Mouse (Mus musculus): ENCODE results near the gene Fam19a1. TPM values are rescaled to one million over a fixed set of nuclear protein-coding genes. Genes with fewer than 3 reads are reported as not detected.

Gene Fam19a1
- total and polyA plus RNA-seq, 2 experiments from 2014 or later: 15.7 to 23.6 TPM

DNA sequence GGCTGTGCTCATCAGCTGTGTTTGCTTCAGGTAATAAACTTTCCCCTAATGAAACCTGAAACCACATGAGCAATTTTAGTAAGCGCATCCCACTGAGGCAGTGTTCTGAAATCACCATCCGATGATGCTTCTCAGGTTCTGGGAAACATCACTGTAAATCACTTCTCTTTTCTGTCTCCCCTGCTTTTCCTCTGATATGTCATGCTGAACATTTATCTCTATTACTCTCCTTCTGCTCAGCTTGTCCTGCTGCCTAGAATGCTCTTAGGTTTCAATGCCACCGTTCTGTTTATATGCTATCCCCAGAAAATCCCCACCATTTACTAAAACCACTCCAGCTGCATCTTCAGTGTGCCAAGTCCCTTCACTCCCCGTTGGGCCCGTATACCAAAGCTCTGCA lies 386.5 kb downstream of the Fam19a1 start:
- WGBS: 77% methylated on average over 5 of the region's 5 CpGs
- no peak for ATAC-seq (ENCODE audit: low FRiP score)
- no peak for TF ChIP-seq CTCF (IDR thresholded peaks at IDR 0.05)

GRCm38 (mm10) chr6:96541600-96541999 lies 428.6 kb downstream of the Fam19a1 start:
- Histone ChIP-seq H3K27ac (ENCODE audit: low read depth, low read length) (no peak overlapping the region), H3K36me3 (ENCODE audit: insufficient read depth, low read length) (no peaks in the 10 kb centered on the region), H3K9ac (replicated peaks; ENCODE audit: low read length, poor library complexity, severe bottlenecking) (no peak overlapping the region), H3K9me3 (ENCODE audit: low read length) (no peaks in the 10 kb centered on the region), H3K4me1 (ENCODE audit: insufficient read depth, low read length) (no peaks in the 10 kb centered on the region), H3K4me2 (ENCODE audit: low read depth, low read length, poor library complexity, severe bottlenecking) (no peak overlapping the region), H3K4me3 (ENCODE audit: low read depth, low read length) (no peak overlapping the region), H3K27me3 (ENCODE audit: insufficient read depth, low read length) (no peaks in the 10 kb centered on the region)
- 70% methylated on average over 2 of the region's 2 CpGs for WGBS
- no peak for ATAC-seq (ENCODE audit: low FRiP score)
- no peak for TF ChIP-seq CTCF (IDR thresholded peaks at IDR 0.05)
- no peak for DNase-seq (ENCODE audit: low spot score)

More for the DNA sequence above, 386.5 kb downstream of the Fam19a1 start:
- Histone ChIP-seq H3K4me3 (ENCODE audit: low read depth, low read length) (no peak overlapping the region), H3K4me1 (ENCODE audit: insufficient read depth, low read length) (no peaks in the 10 kb centered on the region), H3K27ac (ENCODE audit: low read depth, low read length) (no peak overlapping the region), H3K9me3 (ENCODE audit: low read length) (no peaks in the 10 kb centered on the region), H3K36me3 (ENCODE audit: insufficient read depth, low read length) (no peaks in the 10 kb centered on the region), H3K4me2 (ENCODE audit: low read depth, low read length, poor library complexity, severe bottlenecking) (no peak overlapping the region), H3K9ac (replicated peaks; ENCODE audit: low read length, poor library complexity, severe bottlenecking) (no peak overlapping the region), H3K27me3 (ENCODE audit: insufficient read depth, low read length) (no peaks in the 10 kb centered on the region)
- DNase-seq (ENCODE audit: low spot score): no peak

GRCm38 (mm10) chr6:96544832-96545231 lies 431.9 kb downstream of the Fam19a1 start:
- 31% methylated on average over 3 of the region's 3 CpGs for WGBS
- no peak for TF ChIP-seq CTCF (IDR thresholded peaks at IDR 0.05)
- Histone ChIP-seq H3K4me1 (ENCODE audit: insufficient read depth, low read length) (no peaks in the 10 kb centered on the region), H3K4me2 (ENCODE audit: low read depth, low read length, poor library complexity, severe bottlenecking) (no peak overlapping the region), H3K4me3 (ENCODE audit: low read depth, low read length) (no peak overlapping the region), H3K27me3 (ENCODE audit: insufficient read depth, low read length) (no peaks in the 10 kb centered on the region), H3K36me3 (ENCODE audit: insufficient read depth, low read length) (no peaks in the 10 kb centered on the region), H3K9me3 (ENCODE audit: low read length) (no peaks in the 10 kb centered on the region), H3K27ac (ENCODE audit: low read depth, low read length) (no peak overlapping the region), H3K9ac (replicated peaks; ENCODE audit: low read length, poor library complexity, severe bottlenecking) (no peak overlapping the region)
- ATAC-seq (ENCODE audit: low FRiP score) (no peak), DNase-seq (ENCODE audit: low spot score) (peak; percentile 22)

- no peak overlapping the region for H3K4me2 ChIP-seq (ENCODE audit: low read depth, low read length, poor library complexity, severe bottlenecking)
- WGBS: 87% methylated on average over 4 of the region's 4 CpGs
- no peaks in the 10 kb centered on the region for H3K27me3 ChIP-seq (ENCODE audit: insufficient read depth, low read length)
- ATAC-seq (ENCODE audit: low FRiP score): no peak
- no peak for DNase-seq (ENCODE audit: low spot score)
- no peak overlapping the region for H3K9ac ChIP-seq (replicated peaks; ENCODE audit: low read length, poor library complexity, severe bottlenecking)
- H3K36me3 ChIP-seq (ENCODE audit: insufficient read depth, low read length): no peaks in the 10 kb centered on the region
- H3K4me3 ChIP-seq (ENCODE audit: low read depth, low read length): no peak overlapping the region
- no peaks in the 10 kb centered on the region for H3K4me1 ChIP-seq (ENCODE audit: insufficient read depth, low read length)
- H3K9me3 ChIP-seq (ENCODE audit: low read length): no peaks in the 10 kb centered on the region
- no peak for TF ChIP-seq CTCF (IDR thresholded peaks at IDR 0.05)
- H3K27ac ChIP-seq (ENCODE audit: low read depth, low read length): 0 out of 2 replicates have a peak overlapping the region, but pooled peaks have one; percentile 6
Measured at GRCm38 (mm10) chr6:96550431-96550830, 437.5 kb downstream of the Fam19a1 start.

GRCm38 (mm10) chr6:96578649-96579048 lies 465.7 kb downstream of the Fam19a1 start:
- H3K4me2 ChIP-seq (ENCODE audit: low read depth, low read length, poor library complexity, severe bottlenecking): no peak overlapping the region
- no peaks in the 10 kb centered on the region for H3K9me3 ChIP-seq (ENCODE audit: low read length)
- DNase-seq (ENCODE audit: low spot score) (no peak), ATAC-seq (ENCODE audit: low FRiP score) (no peak)
- no peaks in the 10 kb centered on the region for H3K27me3 ChIP-seq (ENCODE audit: insufficient read depth, low read length)
- no peak overlapping the region for H3K9ac ChIP-seq (replicated peaks; ENCODE audit: low read length, poor library complexity, severe bottlenecking)
- 82% methylated on average over 5 of the region's 5 CpGs for WGBS
- H3K4me3 ChIP-seq (ENCODE audit: low read depth, low read length): no peak overlapping the region
- no peak for TF ChIP-seq CTCF (IDR thresholded peaks at IDR 0.05)
- H3K27ac ChIP-seq (ENCODE audit: low read depth, low read length): no peak overlapping the region
- no peaks in the 10 kb centered on the region for H3K4me1 ChIP-seq (ENCODE audit: insufficient read depth, low read length)
- H3K36me3 ChIP-seq (ENCODE audit: insufficient read depth, low read length): no peaks in the 10 kb centered on the region

DNA sequence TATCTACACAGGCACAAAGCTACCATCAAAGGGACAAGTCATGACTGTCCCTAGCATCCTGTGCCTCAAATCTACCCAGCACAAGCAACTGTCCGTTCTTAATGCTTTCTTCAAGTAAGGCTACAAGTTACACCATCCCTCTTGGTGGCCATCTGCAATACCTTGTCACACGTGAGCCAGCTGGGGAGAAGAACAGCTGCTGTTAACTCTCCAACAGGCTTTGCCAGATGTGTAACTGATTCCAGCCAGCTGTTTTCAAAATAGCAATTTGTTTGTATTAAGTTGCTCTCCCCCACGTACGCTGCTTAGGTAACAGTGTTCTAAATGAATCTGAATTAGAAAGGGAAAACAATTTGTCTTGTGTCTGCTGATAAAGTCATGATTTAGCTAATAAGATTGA lies 467.8 kb downstream of the Fam19a1 start:
- Histone ChIP-seq H3K9ac (replicated peaks; ENCODE audit: low read length, poor library complexity, severe bottlenecking) (no peak overlapping the region), H3K27me3 (ENCODE audit: insufficient read depth, low read length) (no peaks in the 10 kb centered on the region), H3K27ac (ENCODE audit: low read depth, low read length) (no peak overlapping the region), H3K9me3 (ENCODE audit: low read length) (no peaks in the 10 kb centered on the region), H3K36me3 (ENCODE audit: insufficient read depth, low read length) (no peaks in the 10 kb centered on the region), H3K4me3 (ENCODE audit: low read depth, low read length) (no peak overlapping the region), H3K4me1 (ENCODE audit: insufficient read depth, low read length) (no peaks in the 10 kb centered on the region), H3K4me2 (ENCODE audit: low read depth, low read length, poor library complexity, severe bottlenecking) (no peak overlapping the region)
- ATAC-seq (ENCODE audit: low FRiP score): no peak
- no peak for DNase-seq (ENCODE audit: low spot score)
- WGBS: 79% methylated on average over 4 of the region's 4 CpGs
- TF ChIP-seq CTCF (IDR thresholded peaks at IDR 0.05): no peak
